Mouse (Mus musculus): Measurements from ENCODE around the gene Rin3.

Rin3 gene

DNA sequence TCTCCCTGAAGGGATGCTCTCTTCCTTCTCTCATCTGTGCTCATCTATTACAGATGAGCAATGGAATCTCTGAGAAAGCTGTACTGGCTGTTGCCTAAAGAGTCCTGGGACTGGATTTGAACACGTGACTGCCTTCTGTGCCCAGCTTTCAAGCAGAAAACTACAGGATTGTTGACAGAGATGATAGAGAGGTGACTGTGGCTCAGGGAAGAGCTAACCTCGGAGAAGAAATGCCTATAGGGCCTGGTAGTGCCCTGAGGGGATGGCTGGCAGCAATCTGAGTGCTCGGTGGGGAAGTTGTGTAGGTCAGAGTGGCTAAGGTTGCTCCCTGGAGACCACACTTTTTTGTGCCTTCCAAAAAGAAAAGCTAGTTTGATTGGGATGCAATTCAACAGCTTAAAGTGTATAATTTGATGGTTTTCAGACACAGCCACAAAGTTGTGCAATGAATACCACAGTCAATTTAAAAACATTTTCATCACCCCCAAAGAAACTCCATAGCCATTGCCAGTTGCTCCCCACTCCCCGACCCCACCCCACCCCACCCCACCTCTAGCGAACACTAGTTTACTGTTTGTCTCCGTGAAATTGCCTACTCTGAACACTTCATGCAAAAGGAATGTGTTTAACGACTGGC lies 1.9 kb upstream of the Rin3 start:
- DNase-seq (ENCODE audit: low spot score in 2 of 2), result no peak

DNA sequence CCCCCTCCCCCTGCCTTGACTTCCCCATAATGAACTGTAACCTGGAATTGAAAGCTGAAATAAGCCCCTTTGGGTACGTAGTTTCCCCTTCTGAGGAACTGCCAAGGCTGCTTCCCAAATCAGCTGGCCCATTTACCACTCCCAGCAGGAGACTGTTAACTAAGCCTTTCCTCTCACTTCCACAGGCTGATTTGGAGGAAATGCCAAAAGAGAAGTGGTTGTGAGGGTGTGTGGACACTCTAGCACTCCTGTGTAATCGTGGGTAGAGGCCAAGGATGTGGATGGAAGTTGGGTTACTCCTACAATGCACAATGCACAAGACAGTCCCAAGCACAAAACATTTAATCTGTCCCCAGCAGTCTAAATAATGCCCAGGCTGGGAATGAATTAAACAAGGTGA lies 722 bp upstream of the Rin3 start:
- DNase-seq (ENCODE audit: low spot score in 2 of 2), result no peak

DNA sequence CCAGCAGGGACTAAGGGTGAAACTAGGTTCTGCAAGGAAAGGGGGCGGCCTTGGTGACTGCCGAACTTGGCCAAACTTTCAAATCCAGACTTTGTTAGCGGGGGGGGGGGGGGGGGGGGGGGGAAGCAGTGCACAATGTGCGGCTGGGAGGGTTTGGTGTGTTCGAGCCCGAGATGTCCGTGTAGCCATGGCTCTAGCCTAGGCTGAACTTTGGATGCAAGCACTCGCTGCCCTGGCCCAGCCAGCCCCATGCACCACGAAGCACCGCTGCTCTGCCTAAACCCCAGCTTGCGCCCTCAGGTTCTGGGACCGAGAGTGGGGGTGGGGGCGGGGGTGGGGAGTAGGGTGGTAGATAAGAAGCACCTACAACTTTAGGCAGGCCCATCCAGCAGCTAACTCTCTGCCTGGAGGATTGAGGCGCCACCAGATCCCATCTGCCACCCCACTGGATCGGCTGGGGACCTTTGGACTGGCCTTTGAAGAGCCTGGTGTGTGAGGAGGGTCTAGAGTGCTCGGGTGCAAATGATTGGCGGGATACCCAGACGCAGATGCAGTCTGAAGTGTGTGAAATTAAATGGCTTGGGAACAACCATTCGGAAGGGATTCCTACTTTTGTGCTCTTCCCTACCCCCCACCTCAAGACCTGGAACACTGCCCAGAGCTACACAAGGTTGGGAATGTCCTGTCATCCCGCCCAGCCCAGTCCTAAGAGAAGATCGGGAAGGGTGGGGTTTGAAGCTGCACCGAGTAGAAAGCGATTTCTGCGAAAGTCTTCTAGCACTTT lies 827 bp downstream of the Rin3 start:
- DNase-seq (ENCODE audit: low spot score in 2 of 2), result no peak

DNA sequence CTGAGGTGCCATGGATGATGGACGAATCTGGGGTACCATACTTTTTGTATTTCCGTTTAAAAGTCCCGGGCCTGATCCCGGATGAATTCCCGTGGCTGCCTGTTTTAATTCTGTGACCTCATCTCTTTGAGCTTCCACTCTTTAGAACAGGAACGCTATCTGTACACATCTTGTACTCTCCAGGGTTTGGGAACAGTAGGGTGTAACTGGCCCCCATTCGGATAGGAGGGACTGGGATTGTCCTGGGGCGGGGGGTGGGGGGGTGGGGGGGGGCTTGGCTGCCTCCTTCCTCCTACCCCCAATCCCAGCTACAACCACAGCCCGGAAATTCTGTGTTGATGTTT lies 1.4 kb downstream of the Rin3 start:
- DNase-seq (ENCODE audit: low spot score in 2 of 2), result no peak

DNA sequence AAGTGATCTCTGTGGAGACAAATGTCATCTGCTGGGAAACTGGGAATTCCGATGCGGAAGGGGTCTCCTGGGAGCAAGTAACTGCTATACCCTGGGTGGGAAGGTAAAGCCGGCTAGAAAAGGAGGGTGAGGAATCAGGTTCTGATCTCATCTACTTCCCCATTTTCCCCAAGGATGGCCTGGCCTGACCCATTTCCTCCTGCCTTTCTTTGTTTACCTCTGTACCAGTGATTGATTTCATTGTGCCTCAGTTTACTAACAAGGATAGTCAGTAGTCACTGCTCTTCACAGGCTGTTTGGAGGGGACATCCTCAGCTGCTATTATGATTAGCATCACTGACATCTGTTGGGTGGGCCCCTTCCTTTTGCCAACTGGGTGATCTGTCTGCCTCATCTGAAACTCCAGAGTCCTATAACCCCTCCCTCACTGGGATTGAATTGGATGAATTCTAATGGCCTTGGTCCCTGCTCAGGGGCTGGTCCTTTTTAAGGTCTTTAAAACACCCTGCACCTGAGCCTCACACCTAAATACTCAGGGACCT lies 1.8 kb downstream of the Rin3 start:
- DNase-seq (ENCODE audit: low spot score in 2 of 2), result no peak

DNA sequence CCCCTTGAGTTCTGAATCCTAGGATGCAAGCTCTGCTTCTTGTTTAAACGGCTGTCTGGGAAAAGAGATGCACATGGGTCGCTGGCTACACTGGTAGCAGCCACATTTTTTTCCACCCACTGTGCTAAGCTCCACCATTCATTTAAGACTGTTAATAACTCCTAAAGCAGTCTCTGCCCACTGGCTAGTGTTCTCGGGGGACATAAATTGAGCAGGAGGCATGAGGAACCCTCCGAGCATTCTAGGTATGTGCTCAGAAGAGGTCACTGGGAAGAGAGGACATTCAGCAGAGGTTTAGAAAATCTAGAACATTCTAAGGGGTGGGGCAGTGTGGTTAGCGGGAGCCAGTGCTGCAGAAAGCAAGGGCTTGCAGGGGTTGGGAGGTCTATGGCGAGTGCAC lies 2.5 kb downstream of the Rin3 start:
- no peak for DNase-seq (ENCODE audit: low spot score in 2 of 2)

DNA sequence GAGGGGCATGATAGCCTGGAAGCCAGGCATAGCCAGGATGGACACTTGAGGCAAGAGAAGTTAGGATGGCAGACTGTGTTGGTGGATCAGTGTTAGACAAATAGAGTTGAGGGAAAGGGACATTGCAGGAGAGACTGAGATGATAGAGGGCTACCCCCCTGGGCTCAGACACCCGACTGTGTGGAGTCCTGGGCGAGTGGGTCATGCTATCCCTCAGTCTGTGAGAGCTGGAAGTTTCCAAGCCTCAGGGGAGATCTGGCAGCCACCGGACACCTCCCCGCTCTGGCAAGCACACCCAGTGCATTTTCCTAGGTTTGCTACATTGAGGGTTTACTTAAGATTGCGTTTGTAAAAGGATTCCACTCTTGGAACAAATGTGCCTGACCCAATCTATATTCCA lies 2.9 kb downstream of the Rin3 start:
- DNase-seq (ENCODE audit: low spot score in 2 of 2), result no peak

DNA sequence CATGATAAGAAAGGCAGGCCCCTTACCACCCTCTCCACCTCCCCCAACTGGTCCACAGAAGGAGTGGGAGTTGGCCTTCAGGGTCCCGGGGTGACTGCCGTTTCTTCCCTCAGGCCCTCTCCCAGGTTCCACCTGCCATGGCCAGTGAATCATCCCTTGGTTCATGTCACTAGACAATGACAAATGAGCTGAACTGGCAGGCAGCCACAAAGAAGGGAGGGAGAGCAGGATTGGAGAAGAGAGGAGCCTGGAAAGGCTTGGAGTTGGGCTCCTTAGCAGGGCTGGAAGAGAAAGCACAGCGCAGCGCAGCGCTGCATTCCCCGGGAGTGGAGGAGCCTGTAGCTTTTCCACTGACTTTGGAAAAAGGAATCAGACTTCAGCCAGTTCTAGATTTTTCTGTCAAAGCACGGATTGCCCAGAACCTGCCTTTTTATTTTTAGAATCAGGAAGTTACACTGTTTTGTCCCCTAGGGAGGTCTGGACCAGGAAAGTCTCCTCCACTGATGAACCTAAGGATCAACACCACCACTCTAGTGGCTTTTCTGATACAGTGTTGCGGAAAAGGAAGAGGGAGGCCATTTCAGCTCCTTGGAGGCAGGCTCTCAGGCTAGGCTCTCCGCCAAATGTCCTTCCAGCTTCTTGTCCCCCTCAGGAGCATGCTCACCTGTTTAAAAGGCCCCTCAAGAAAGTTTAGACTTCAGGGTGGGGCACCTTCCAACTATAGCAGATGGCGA lies 4.0 kb downstream of the Rin3 start:
- no peak for DNase-seq (ENCODE audit: low spot score in 2 of 2)

DNA sequence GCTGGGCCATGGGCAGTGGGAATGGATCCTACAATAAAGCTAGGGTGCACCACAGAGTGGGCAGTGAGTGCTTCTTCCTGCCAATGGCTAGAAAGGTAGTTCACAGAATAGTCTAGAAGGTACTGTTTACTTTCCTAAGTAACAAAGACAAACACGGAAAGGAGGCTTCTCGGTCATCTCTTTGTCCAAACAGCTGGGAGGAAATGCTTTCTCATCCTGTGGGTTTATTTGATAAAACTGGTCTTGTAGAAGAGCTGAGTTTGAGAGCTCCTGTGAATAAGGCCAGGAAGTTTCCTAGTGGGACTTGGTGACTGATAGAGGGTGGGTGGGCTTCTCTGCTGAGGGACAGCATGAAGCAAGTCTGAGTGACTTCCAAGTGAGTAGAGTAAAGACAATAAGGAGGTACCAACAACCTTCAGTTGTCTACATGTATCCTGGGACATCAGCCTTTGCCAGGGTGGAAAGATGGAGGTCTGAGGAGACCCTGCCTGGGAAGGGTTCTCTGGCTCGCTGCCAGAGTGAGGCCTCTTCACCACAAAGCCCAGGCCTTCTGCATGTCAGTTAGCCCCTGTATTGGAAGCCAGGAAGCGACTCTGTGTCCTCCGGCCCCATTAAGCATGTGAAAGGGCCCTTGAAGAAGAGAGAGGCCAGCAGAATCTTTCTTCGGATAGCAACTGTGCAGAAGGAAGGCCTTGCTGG lies 5.2 kb downstream of the Rin3 start:
- DNase-seq (ENCODE audit: low spot score in 2 of 2), result no peak

DNA sequence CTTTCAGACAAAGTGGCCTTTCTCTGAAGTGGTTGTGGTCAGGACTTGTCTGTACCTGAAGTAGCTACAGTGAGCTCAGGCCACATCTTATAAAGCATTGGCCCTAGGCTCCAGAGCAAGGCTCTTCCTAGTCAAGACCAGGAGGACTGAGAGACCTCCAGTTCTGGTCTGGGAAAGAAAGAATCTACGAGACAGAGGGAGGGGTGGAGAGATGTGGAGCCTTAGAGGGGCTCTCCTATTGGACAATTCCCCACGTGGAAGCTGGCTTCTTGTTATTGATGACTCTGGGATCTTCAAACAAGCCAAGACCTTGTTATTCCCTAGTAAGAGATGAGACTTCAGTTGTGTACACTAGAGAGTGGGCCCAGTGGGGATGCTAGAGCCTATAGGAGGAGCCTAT lies 6.0 kb downstream of the Rin3 start:
- DNase-seq (ENCODE audit: low spot score in 2 of 2), result no peak

DNA sequence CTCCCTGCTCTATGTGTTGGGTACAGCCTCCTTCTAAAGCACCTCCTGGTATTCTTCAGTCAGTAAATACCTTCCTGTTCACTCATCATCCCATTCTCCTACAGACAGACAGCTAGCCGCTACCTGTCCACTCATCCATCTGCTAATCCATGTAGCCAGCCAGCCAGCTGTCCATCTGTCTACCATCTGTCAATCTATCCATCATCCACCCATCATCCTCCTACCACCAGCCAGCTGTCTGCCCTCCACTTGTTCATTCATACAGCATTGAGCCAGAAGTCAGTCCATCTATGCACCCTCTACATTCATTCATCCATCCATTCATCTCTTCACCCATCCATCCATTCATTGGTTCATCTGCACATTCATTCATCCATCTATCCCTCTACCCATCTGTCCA lies 6.7 kb downstream of the Rin3 start:
- DNase-seq (ENCODE audit: low spot score in 2 of 2), result no peak

DNA sequence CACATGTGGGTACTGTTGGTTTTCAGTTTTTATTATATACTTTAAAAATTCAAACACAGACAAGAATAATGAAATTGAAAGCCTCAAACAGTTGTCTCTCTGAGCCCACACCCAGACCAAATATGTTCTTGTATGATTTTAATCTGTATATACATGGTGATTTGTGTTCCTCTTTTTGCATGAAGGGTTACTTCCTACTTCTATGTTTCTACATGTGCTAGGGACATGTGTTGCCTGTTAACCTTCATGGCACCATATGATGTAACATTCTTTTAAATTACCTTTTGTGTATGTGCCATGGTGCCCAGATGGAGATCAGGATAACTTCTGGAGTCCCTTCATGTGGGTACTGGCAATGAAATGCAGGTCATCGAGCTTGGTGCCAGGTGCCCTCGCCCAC lies 7.8 kb downstream of the Rin3 start:
- DNase-seq (ENCODE audit: low spot score in 2 of 2), result no peak

DNA sequence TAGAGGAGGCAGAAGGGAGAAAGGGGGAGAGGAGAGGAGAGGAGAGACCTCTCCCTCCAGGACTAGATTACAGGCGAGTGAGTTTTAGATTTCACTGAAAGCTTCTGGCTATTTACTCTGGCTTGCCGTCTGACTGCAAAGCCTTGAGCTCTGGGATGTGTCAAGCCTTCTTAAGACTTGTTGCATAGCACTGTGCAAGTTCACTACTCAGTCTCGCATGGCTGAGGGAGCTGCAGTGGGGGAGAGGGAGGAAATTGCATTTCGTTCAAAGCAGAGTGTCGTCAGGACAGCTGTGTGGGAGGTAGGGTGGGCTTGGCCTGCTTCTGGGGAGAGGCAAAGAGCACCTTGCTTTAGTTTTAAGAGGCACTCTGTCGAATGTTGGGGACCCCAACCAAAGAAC lies 8.8 kb downstream of the Rin3 start:
- peak in 1 of 2 experiments; percentile 46 for DNase-seq (ENCODE audit: low spot score in 2 of 2)

DNA sequence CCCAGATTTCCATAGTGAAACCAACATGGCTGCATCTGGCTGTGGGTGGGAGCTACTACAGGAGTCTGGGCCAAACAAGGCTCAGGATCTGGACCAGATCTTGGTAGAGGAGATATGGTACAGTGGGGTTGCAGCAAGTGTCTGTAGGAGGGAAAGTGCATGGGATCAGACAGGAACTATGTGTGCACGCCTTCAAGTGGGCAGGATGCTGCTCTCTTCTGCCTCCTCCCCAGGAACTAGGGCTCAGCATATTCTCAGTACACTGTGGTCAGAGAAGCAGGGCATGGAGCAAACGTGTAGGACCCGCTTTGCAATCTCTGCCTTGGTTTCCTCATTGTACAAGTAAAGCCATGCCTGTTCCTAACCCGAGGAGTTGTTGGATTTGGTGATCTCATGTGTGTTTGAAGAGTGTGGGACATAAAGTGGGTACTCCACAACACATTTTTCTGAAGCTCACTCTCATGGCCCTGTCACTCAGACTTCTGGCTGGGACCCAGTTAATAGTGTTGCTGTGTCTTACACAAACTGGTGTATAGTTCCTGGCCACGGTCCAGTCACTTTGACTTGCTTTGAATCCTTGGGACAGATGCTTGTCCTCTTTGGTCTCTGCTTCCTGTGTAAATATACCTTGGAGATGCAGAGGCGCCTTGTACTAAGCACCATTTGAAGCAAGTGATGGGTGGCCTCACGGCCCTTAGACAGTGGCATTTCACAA lies 9.8 kb downstream of the Rin3 start:
- DNase-seq (ENCODE audit: low spot score in 2 of 2), result no peak

DNA sequence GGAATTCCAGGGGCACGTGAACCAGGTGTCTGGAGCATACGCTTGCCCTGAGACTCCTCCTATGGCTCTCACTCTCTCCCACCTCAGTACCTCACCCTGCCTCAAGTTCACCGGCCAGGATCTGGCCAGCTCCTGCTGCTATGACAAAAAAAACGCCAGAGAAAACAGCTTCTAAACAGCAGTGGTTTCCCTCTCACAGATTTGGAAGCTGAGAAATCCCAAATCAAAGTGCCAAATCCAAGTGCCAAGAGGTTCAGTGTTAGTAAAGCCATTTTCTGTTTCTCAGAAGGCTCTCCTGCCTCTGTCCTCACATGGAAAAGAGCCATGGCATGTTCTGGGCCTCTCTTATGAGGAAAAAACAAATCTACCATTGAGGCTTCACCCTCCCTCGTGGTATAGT lies 11.8 kb downstream of the Rin3 start:
- no peak for DNase-seq (ENCODE audit: low spot score in 2 of 2)

DNA sequence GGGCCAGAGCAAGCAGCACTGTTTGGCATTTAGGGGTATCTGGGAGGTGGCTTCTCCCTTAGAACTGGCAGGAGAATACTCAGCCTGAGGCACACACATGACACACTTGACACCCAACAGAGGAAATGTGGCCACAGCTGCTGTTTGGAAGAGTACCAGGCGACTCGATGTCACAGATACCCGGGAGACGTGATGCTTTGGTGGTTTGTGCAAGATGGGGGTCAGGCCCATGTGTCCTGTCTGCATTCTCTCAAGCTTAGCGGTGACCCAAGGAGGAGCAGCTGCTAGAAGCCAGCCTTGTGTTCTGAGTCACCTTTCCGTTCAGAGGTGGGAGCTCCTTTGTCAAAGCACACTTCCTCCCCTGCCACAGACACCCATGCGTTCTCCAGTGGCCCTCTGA lies 12.4 kb downstream of the Rin3 start:
- no peak for DNase-seq (ENCODE audit: low spot score in 2 of 2)

DNA sequence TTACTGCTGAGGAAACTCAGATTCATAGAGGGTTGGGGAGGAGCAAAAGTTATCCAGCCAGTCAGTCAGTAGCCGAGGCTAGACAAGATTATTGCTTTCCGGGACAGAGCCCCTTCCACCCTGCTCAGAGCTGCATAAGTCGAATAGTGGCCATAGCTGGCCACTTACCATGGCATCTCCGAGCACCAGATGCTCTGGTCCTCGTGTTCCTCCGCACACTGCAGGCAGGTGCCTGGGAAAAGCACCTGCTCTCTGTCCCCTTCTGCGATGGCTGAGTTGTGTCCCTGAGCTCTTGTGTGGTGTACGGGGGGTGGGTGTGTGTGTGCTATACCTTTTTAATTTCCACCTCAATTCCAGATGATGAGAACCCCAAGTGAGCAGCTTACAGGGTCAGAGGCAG lies 12.8 kb downstream of the Rin3 start:
- DNase-seq (ENCODE audit: low spot score in 2 of 2), result no peak

DNA sequence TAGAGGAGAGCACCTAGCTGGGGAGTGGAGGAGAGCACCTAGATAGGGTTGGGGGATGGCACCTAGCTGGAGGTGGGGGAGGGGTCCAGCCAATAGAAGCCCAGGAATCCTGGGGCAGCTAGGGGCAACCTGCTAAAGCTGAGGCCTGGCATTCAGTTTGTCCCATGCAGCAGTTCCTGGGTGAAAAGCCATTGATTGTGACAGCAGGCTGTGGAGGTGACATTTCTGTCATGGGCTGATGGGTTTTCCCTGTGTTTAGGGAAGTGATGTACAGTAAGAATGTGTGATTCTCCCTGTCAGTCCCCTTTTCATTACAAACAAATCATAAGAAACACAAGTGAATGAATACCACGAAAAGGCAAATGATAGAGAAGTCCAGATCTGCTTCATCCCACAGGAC lies 13.5 kb downstream of the Rin3 start:
- DNase-seq (ENCODE audit: low spot score in 2 of 2), result no peak

DNA sequence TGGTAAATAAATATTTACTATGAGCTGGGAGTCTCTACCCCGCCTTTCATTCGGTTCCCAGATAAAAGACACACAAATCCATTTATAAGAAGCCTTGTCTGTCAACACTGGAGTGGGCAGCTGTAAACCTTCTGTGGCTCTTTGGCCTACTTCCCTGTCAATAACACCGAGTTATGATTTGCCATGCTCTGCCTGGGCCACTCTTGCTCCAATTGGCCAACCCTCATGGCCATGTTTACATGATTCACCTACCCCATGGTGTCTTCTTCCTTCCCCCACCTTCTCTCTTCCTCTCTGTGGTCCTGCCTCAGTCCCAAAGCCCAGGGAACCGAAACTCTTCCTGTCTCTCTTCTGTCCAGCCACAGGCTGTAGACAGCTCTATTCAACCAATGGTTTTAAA lies 14.1 kb downstream of the Rin3 start:
- DNase-seq (ENCODE audit: low spot score in 2 of 2), result no peak

DNA sequence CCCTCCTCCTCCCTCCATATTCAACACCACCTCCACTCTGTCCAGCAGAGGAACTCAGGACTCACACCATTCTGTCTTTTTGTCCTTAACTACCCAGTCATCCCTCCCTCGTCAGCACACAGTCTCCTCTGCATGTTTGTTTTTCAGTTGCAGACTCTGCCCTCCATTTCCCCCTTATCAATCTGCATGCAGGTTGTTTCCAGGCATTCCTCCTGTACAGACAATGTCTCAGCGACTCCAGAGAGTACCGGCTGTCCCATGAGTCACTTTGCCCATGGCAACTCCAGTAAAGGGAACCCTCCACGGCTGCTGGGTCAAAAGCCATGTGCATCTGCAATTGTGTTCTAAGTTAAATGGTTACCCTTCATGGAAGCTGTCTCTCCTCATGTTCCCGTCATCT lies 16.4 kb downstream of the Rin3 start:
- DNase-seq (ENCODE audit: low spot score in 2 of 2), result no peak

DNA sequence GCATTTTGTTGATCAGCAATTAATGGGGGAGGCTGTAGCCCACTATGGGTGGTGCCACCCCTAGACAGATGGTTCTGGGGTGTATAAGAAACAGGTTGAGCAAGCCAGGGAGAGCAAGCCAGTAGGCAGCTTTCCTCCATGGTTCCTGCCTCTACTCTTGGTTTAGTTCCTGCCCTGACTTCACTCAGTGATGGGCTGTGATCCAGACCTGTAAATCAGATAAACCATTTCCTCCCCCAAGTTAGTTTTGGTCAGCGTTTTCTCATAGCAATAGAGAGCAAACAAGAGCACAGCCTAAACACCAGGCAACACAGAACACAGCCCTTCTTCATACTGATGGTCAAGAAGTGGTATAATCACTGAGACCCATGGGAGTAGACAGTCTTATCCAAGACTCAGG lies 18.7 kb downstream of the Rin3 start:
- DNase-seq (ENCODE audit: low spot score in 2 of 2), result no peak

DNA sequence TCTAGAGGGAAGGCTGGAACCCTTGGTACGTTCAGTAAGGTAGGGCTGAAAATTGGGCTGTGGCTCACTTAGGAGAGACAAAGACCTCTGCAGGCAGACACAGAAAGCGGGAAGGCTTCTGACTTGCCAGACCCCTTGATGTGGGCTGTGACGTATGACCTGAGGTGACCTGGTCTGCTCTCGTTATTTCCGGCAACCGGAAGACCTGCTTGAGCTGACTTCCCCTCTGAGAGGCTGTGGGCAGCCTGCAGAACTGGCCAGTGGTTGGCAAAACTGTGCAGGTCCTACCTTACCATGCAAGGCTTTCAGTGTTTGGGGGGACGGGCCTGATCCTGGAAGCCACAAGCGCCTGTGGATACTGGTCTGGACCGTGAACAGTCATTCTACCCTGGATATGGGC lies 19.5 kb downstream of the Rin3 start:
- peak in 1 of 2 experiments; percentile 54 for DNase-seq (ENCODE audit: low spot score in 2 of 2)

Data from spleen, postnatal 10 days (tissue).